Comparison of ENCODE assay signal across 20 mouse cellular contexts in genomic region chr14:122700333-122700732, GRCm38 (mm10).
DNase-seq lines count a peak whose midpoint lies in the region; ATAC-seq and TF ChIP-seq lines count a peak whose summit lies in the region.
"Had no signal": no experiment of that assay in that cellular context is flagged by ENCODE, and none has a peak within 500 bp of the region (broad histone marks: within the 10 kb centered on the region; RNA-seq: fewer than 3 reads in every experiment).

No protein-coding gene starts in this region.

- TF ChIP-seq EP300 in CH12.LX (IDR thresholded peaks at IDR 0.05; ENCODE audit: low read length): peak; percentile 99

- 0 out of 2 replicates have a peak overlapping the region, but pooled peaks have one; percentile 56 for H3K4me2 ChIP-seq in CH12.LX (ENCODE audit: insufficient read depth, low read depth, poor library complexity, severe bottlenecking)
- no peak overlapping the region for H3K4me2 ChIP-seq in forebrain, embryonic 15.5 days (replicated peaks)

- 86% methylated on average over 1 of the region's 1 CpGs for WGBS in forebrain, embryonic 15.5 days

- TF ChIP-seq POLR2A in CH12.LX (IDR thresholded peaks at IDR 0.05; ENCODE audit: low read depth, low read length): no peak

- H3K9me3 ChIP-seq in CH12.LX (replicated peaks; ENCODE audit: low read length): no peaks in the 10 kb centered on the region
- H3K9me3 ChIP-seq in forebrain, embryonic 15.5 days: no peaks in the 10 kb centered on the region
- H3K9me3 ChIP-seq: G1E had no signal

- peaks cover 0 to 5% of the 10 kb centered on the region in 2 experiments for H3K36me3 ChIP-seq in CH12.LX (replicated peaks in 1 of 2; ENCODE audit: control insufficient read depth in 1 of 2, insufficient read depth in 1 of 2, low read length in 1 of 2)
- no peaks in the 10 kb centered on the region for H3K36me3 ChIP-seq in forebrain, embryonic 15.5 days

- no peak for TF ChIP-seq RAD21 in CH12.LX (IDR thresholded peaks at IDR 0.05; ENCODE audit: low read depth, low read length)

- H3K27ac ChIP-seq in CH12.LX (ENCODE audit: insufficient read depth, low read depth): no peak overlapping the region
- no peak overlapping the region for H3K27ac ChIP-seq in forebrain, embryonic 15.5 days (replicated peaks)

- TF ChIP-seq CTCF in CH12.LX (conservative IDR thresholded peaks at IDR 0.05 in 1 of 2, IDR thresholded peaks at IDR 0.05 in 1 of 2; ENCODE audit: low read depth in 2 of 2, low read length in 2 of 2): no peak

- dilution Hi-C loops in CH12.LX (cut with MboI; ENCODE audit: extremely low pct_ligation_motif_present, extremely low pct_unique_long_range_greater_than_20kb, low sequenced_read_pairs): no loop called here

- DNase-seq in A20 (ENCODE audit: low read depth, low spot score) (peak; percentile 78), CH12.LX (ENCODE audit: extremely low read depth) (peak; percentile 54)
- DNase-seq in embryo, embryonic 9.5 days (ENCODE audit: extremely low spot score): no peak
- DNase-seq: adrenal gland, adult 2 months; adrenal gland, adult 8-10 months; adrenal gland, postnatal 10 days; adrenal gland, postnatal 14 days; adrenal gland, postnatal 25 days; adrenal gland, postnatal 36 days; B cell, adult 2 months; cerebellum, adult 11 months; cerebellum, adult 11-12 months; cerebellum, adult 18-20 months; cerebellum, adult 2 months; cerebellum, adult 8-10 months had no signal

- H3K9ac ChIP-seq in CH12.LX (ENCODE audit: insufficient read depth, low read depth): no peak overlapping the region
- no peak overlapping the region for H3K9ac ChIP-seq in forebrain, embryonic 15.5 days (replicated peaks)

- H3K79me2 ChIP-seq in CH12.LX (replicated peaks; ENCODE audit: control insufficient read depth, extremely low read depth, insufficient read depth, poor library complexity, severe bottlenecking): no peaks in the 10 kb centered on the region

- peaks cover 2 to 16% of the 10 kb centered on the region in 2 experiments; a peak in 3 of 4 replicates for H3K4me1 ChIP-seq in CH12.LX (ENCODE audit: control insufficient read depth in 1 of 2, insufficient read depth in 2 of 2)
- H3K4me1 ChIP-seq in forebrain, embryonic 15.5 days: no peaks in the 10 kb centered on the region

- H3K4me3 ChIP-seq in CH12.LX (replicated peaks in 1 of 3; ENCODE audit: low read depth in 2 of 3, low read length in 2 of 3, poor library complexity in 1 of 3): no peak overlapping the region
- H3K4me3 ChIP-seq in forebrain, embryonic 15.5 days: no peak overlapping the region

- in situ Hi-C loops in CH12.LX (cut with MboI; ENCODE audit: low pct_ligation_motif_present, low pct_unique_long_range_greater_than_20kb, low sequenced_read_pairs): no loop called here

- H3K27me3 ChIP-seq in CH12.LX (replicated peaks): no peaks in the 10 kb centered on the region
- H3K27me3 ChIP-seq in forebrain, embryonic 15.5 days: no peaks in the 10 kb centered on the region
- H3K27me3 ChIP-seq: Patski had no signal

- ATAC-seq in forebrain, embryonic 15.5 days (replicated peaks): no peak
- ATAC-seq: activated CD4-positive, CD25-positive, alpha-beta regulatory T cell, adult 4 months; CD4-positive, CD25-positive, alpha-beta regulatory T cell, adult 4 months; Patski had no signal

TF ChIP-seq in CH12.LX, 34 proteins besides CTCF, POLR2A, EP300 and RAD21:
- TF ChIP-seq SMC3 (IDR thresholded peaks at IDR 0.05; ENCODE audit: low read depth, low read length) (no peak), MYC (IDR thresholded peaks at IDR 0.05; ENCODE audit: low read depth, low read length) (0 out of 2 replicates have a peak, but pooled peaks have one; percentile 15), JUN (IDR thresholded peaks at IDR 0.05; ENCODE audit: insufficient read depth, low read depth, low read length) (peak; percentile 83), TBP (conservative IDR thresholded peaks at IDR 0.05; ENCODE audit: low read depth, low read length) (no peak), POLR2AphosphoS2 (IDR thresholded peaks at IDR 0.05; ENCODE audit: low read depth, low read length) (no peak), RCOR1 (conservative IDR thresholded peaks at IDR 0.05; ENCODE audit: low read depth, low read length) (0 out of 2 replicates have a peak, but pooled peaks have one; percentile 61), SIN3A (IDR thresholded peaks at IDR 0.05; ENCODE audit: low read length) (no peak), ZC3H11A (IDR thresholded peaks at IDR 0.05; ENCODE audit: low read depth, low read length) (no peak), NELFE (IDR thresholded peaks at IDR 0.05; ENCODE audit: low read depth, low read length) (no peak), USF1 (IDR thresholded peaks at IDR 0.05; ENCODE audit: low read depth, low read length) (no peak), KAT2A (IDR thresholded peaks at IDR 0.05; ENCODE audit: insufficient replicate concordance, low read length) (no peak), MAZ (IDR thresholded peaks at IDR 0.05; ENCODE audit: low read depth, low read length) (no peak), MEF2A (IDR thresholded peaks at IDR 0.05; ENCODE audit: borderline replicate concordance, low read depth, low read length) (0 out of 2 replicates have a peak, but pooled peaks have one; percentile 53), IRF4 (IDR thresholded peaks at IDR 0.05; ENCODE audit: low read depth, low read length) (peak; percentile 98), UBTF (IDR thresholded peaks at IDR 0.05; ENCODE audit: low read depth, low read length) (no peak), CHD2 (IDR thresholded peaks at IDR 0.05; ENCODE audit: low read length) (peak; percentile 64; the same call in 1 of the 2 replicates), JUND (conservative IDR thresholded peaks at IDR 0.05; ENCODE audit: low read depth, low read length) (peak; percentile 95), MAX (IDR thresholded peaks at IDR 0.05; ENCODE audit: low read length) (no peak), CHD1 (IDR thresholded peaks at IDR 0.05; ENCODE audit: low read depth, low read length) (no peak), ELF1 (IDR thresholded peaks at IDR 0.05; ENCODE audit: low read depth, low read length) (no peak), HCFC1 (IDR thresholded peaks at IDR 0.05; ENCODE audit: low read depth, low read length) (no peak), MXI1 (IDR thresholded peaks at IDR 0.05; ENCODE audit: low read depth, low read length) (no peak), TCF12 (IDR thresholded peaks at IDR 0.05; ENCODE audit: low read depth, low read length) (0 out of 2 replicates have a peak, but pooled peaks have one; percentile 42), E2F4 (IDR thresholded peaks at IDR 0.05; ENCODE audit: insufficient replicate concordance, low read depth, low read length) (no peak), USF2 (conservative IDR thresholded peaks at IDR 0.05; ENCODE audit: low read depth, low read length) (no peak), PAX5 (IDR thresholded peaks at IDR 0.05; ENCODE audit: low read length) (no peak), MAFK (IDR thresholded peaks at IDR 0.05; ENCODE audit: insufficient replicate concordance, low read length) (no peak), ZNF384 (IDR thresholded peaks at IDR 0.05; ENCODE audit: low read depth, low read length) (no peak), NRF1 (IDR thresholded peaks at IDR 0.05; ENCODE audit: low read depth, low read length) (no peak), ZKSCAN1 (IDR thresholded peaks at IDR 0.05; ENCODE audit: borderline replicate concordance, low read depth, low read length) (no peak), BHLHE40 (IDR thresholded peaks at IDR 0.05; ENCODE audit: low read depth, low read length) (peak; percentile 62), GABPA (IDR thresholded peaks at IDR 0.05; ENCODE audit: insufficient replicate concordance, low read depth, low read length) (no peak), ETS1 (conservative IDR thresholded peaks at IDR 0.05; ENCODE audit: low read depth, low read length) (peak; percentile 53; the same call in 1 of the 2 replicates), ZMIZ1 (IDR thresholded peaks at IDR 0.05; ENCODE audit: low read depth, low read length) (no peak)
